Mouse (Mus musculus) heart, postnatal 0 days (tissue): ENCODE measurements around the gene Txnip. TPM values are rescaled to one million over a fixed set of nuclear protein-coding genes. Genes with fewer than 3 reads are reported as not detected.

ENCODE experiments used
- ATAC-seq: fragments of 200-750 bp; cut with Nextera tagmentation; 2 replicates; pipeline ENCODE4 v1.8.0; 2017; ENCODE audit warnings: low read depth, moderate number of reproducible peaks, moderate library complexity; ENCODE audit not compliant: insufficient read depth
- DNase-seq: peaks from one replicate; pipeline ENCODE4 v3.0.0-alpha.2; 2016; ENCODE audit warnings: low spot score
- H3K27ac ChIP-seq: fragments of 300-500 bp; sonication (generic); 2 replicates; pipeline ENCODE4 v1.5.1; 2014; ENCODE audit warnings: low read depth, mild to moderate bottlenecking
- H3K27me3 ChIP-seq: fragments of 300-500 bp; sonication (generic); 2 replicates; pipeline ENCODE4 v1.6.1; 2014; ENCODE audit warnings: low read length, mixed read lengths; ENCODE audit not compliant: control insufficient read depth, insufficient read depth
- H3K36me3 ChIP-seq: fragments of 300-500 bp; sonication (generic); replicated peaks from 2 replicates; pipeline ENCODE4 v1.6.1; 2014; ENCODE audit warnings: low read length, mixed read lengths; ENCODE audit not compliant: control insufficient read depth, insufficient read depth
- H3K4me1 ChIP-seq: fragments of 300-500 bp; sonication (generic); 2 replicates; pipeline ENCODE4 v1.6.1; 2014; ENCODE audit warnings: antibody characterized with exemption; ENCODE audit not compliant: control insufficient read depth, insufficient read depth
- H3K4me2 ChIP-seq: fragments of 300-500 bp; sonication (generic); 2 replicates; pipeline ENCODE4 v1.6.1; 2014; ENCODE audit warnings: low read depth, mild to moderate bottlenecking, low read length, moderate library complexity
- H3K4me3 ChIP-seq: fragments of 300-500 bp; sonication (generic); 2 replicates; pipeline ENCODE4 v1.5.1; 2014; ENCODE audit warnings: low read depth, low read length
- H3K9ac ChIP-seq: fragments of 300-500 bp; sonication (generic); replicated peaks from 2 replicates; pipeline ENCODE4 v1.6.1; 2014; ENCODE audit warnings: low read depth, low read length, mixed read lengths
- H3K9me3 ChIP-seq: fragments of 300-500 bp; sonication (generic); replicated peaks from 2 replicates; pipeline ENCODE4 v1.6.1; 2016; ENCODE audit warnings: low read length; ENCODE audit not compliant: control insufficient read depth
- CTCF ChIP-seq: IDR thresholded peaks from 2 replicates; pipeline ENCODE4 v1.5.1; 2016; ENCODE audit warnings: antibody characterized with exemption, control low read depth, low read depth
- EP300 ChIP-seq: IDR thresholded peaks from 2 replicates; pipeline ENCODE4 v1.6.1; 2016; ENCODE audit warnings: antibody characterized with exemption, low read depth
- WGBS: fragments of 180-500 bp; shearing (Covaris S2); extraction: QIAGEN DNeasy Blood & Tissue Kit; methylation state at CpG from one replicate; pipeline ENCODE4 v1.1.7; 2014; 5-methylcytosine and 5-hydroxymethylcytosine counted together
- polyA plus RNA-seq: library from polyadenylated mRNA; unstranded; fragments of >200 nt; fragmentation: Nextera tagmentation; extraction: Ambion mirVana; gene quantifications from 2 replicates; pipeline ENCODE4 v1.2.1, GENCODE M21; 2015
- total RNA-seq: library from RNA; depleted of rRNA; stranded (reverse); fragments of >200 nt; gene quantifications from 2 replicates; pipeline ENCODE4 v1.2.3, GENCODE M21; 2014; ENCODE audit warnings: low replicate concordance

Txnip gene
- total and polyA plus RNA-seq, 2 experiments from 2014 or later, result 332 to 1,196 TPM

GRCm38 (mm10) chr3:96598156-96599068 is 40.7 kb downstream of the Txnip start:
- no peak for TF ChIP-seq CTCF
- no peak for TF ChIP-seq EP300
- ATAC-seq, result peak; percentile 6; the same call in 1 of the 2 replicates

GRCm38 (mm10) chr3:96599069-96599393 is 41.3 kb downstream of the Txnip start:
- Histone ChIP-seq H3K4me3 (no peak overlapping the region), H3K36me3 (0 out of 2 replicates have a peak, but pooled peaks cover 4% of the 10 kb centered on the region), H3K9me3 (no peaks in the 10 kb centered on the region), H3K27ac (no peak overlapping the region), H3K9ac (no peak overlapping the region), H3K4me1 (peaks cover 10% of the 10 kb centered on the region; the same call in 1 of the 2 replicates), H3K4me2 (peak overlapping the region; percentile 97), H3K27me3 (no peaks in the 10 kb centered on the region)
- DNase-seq (no peak), ATAC-seq (no peak)
- TF ChIP-seq EP300 (no peak), CTCF (no peak)
- 75% methylated on average over 8 of the region's 8 CpGs for WGBS

More at GRCm38 (mm10) chr3:96598156-96599068, 40.7 kb downstream of the Txnip start:
- H3K9ac ChIP-seq, result peak overlapping the region; percentile 70
- H3K27ac ChIP-seq, result peak overlapping the region; percentile 75
- 7% methylated on average over 54 of the region's 54 CpGs for WGBS
- peak; percentile 63 for DNase-seq
- no peaks in the 10 kb centered on the region for H3K27me3 ChIP-seq
- no peaks in the 10 kb centered on the region for H3K9me3 ChIP-seq
- H3K36me3 ChIP-seq, result no peaks in the 10 kb centered on the region
- peak overlapping the region; percentile 97 for H3K4me2 ChIP-seq
- peaks cover 10% of the 10 kb centered on the region; the same call in 1 of the 2 replicates for H3K4me1 ChIP-seq
- H3K4me3 ChIP-seq, result peak overlapping the region; percentile 59

GRCm38 (mm10) chr3:96599411-96599810 is 41.7 kb downstream of the Txnip start:
- Histone ChIP-seq H3K27me3 (no peaks in the 10 kb centered on the region), H3K36me3 (0 out of 2 replicates have a peak, but pooled peaks cover 4% of the 10 kb centered on the region), H3K9ac (no peak overlapping the region), H3K4me2 (no peak overlapping the region), H3K4me3 (no peak overlapping the region), H3K9me3 (no peaks in the 10 kb centered on the region), H3K27ac (no peak overlapping the region), H3K4me1 (peaks cover 10% of the 10 kb centered on the region; the same call in 1 of the 2 replicates)
- TF ChIP-seq EP300, result no peak
- no peak for DNase-seq
- no peak for ATAC-seq
- WGBS, result 93% methylated on average over 3 of the region's 3 CpGs

GRCm38 (mm10) chr3:96600639-96601250 is 43.0 kb downstream of the Txnip start, which contains the start of gene Lix1l:
Gene Lix1l (plus strand): TSS chr3:96601149.
- TF ChIP-seq CTCF, result no peak
- TF ChIP-seq EP300, result no peak
- Histone ChIP-seq H3K9ac (peak within 1 kb of the TSS; percentile 85), H3K4me3 (peak within 1 kb of the TSS; percentile 77), H3K36me3 (0 out of 2 replicates have a peak, but pooled peaks cover 4% of the 10 kb centered on the region), H3K9me3 (no peaks in the 10 kb centered on the region), H3K27me3 (no peaks in the 10 kb centered on the region), H3K4me2 (peak within 1 kb of the TSS; percentile 87), H3K4me1 (peaks cover 10% of the 10 kb centered on the region; the same call in 1 of the 2 replicates), H3K27ac (peak within 1 kb of the TSS; percentile 98)
- 2% methylated on average over 27 of the region's 27 CpGs for WGBS
- ATAC-seq, result peak; percentile 92
- DNase-seq, result peak; percentile 97

- Histone ChIP-seq H3K4me3 (peak overlapping the region; percentile 77), H3K27me3 (no peaks in the 10 kb centered on the region), H3K27ac (peak overlapping the region; percentile 98), H3K4me1 (peaks cover 10% of the 10 kb centered on the region; the same call in 1 of the 2 replicates), H3K4me2 (peak overlapping the region; percentile 87), H3K9me3 (no peaks in the 10 kb centered on the region), H3K9ac (peak overlapping the region; percentile 85), H3K36me3 (0 out of 2 replicates have a peak, but pooled peaks cover 4% of the 10 kb centered on the region)
- under 1% methylated on average over 31 of the region's 40 CpGs for WGBS
- TF ChIP-seq EP300 (no peak), CTCF (no peak)
- DNase-seq, result peak; percentile 71
- peak; percentile 70 for ATAC-seq
Observed at GRCm38 (mm10) chr3:96601251-96601787, 43.6 kb downstream of the Txnip start.
